Mouse (Mus musculus): ENCODE data around the gene Papolb. TPM values are rescaled to one million over a fixed set of nuclear protein-coding genes. Genes with fewer than 3 reads are reported as not detected.

Papolb gene
- total and polyA plus RNA-seq, 3 experiments = not detected

Other genes starting within 250 kb of the Papolb start
- gene Foxk1, start 128.6 kb downstream of the Papolb start, total RNA-seq (2012; rRNA removed) = 10.9 and 11.3 TPM in 2 replicates
- gene Foxk1, start 128.6 kb downstream of the Papolb start, total RNA-seq (2014; rRNA removed) = 5.3 and 5.6 TPM in 2 replicates
- 20.3 and 23.4 TPM in 2 replicates for gene Foxk1, start 128.6 kb downstream of the Papolb start, polyA plus RNA-seq (2012; ENCODE audit: insufficient read length, low read depth)
- gene Ap5z1, start 66.1 kb downstream of the Papolb start, total RNA-seq (2012; rRNA removed) = 11.3 and 11.8 TPM in 2 replicates
- 3.1 and 4.0 TPM in 2 replicates for gene Ap5z1, start 66.1 kb downstream of the Papolb start, total RNA-seq (2014; rRNA removed)
- gene Ap5z1, start 66.1 kb downstream of the Papolb start, polyA plus RNA-seq (2012; ENCODE audit: insufficient read length, low read depth) = 12.8 and 18.7 TPM in 2 replicates
- not detected in 2 replicates for gene Radil, start 21.0 kb upstream of the Papolb start, total RNA-seq (2012; rRNA removed)
- gene Radil, start 21.0 kb upstream of the Papolb start, total RNA-seq (2014; rRNA removed) = not detected in 2 replicates
- gene Radil, start 21.0 kb upstream of the Papolb start, polyA plus RNA-seq (2012; ENCODE audit: insufficient read length, low read depth) = not detected in 2 replicates
- gene Mmd2, start 78.7 kb upstream of the Papolb start, total RNA-seq (2012; rRNA removed) = not detected in 2 replicates
- gene Mmd2, start 78.7 kb upstream of the Papolb start, total RNA-seq (2014; rRNA removed) = not detected in 2 replicates
- not detected in 2 replicates for gene Mmd2, start 78.7 kb upstream of the Papolb start, polyA plus RNA-seq (2012; ENCODE audit: insufficient read length, low read depth)
- gene Wipi2, start 97.6 kb upstream of the Papolb start, total RNA-seq (2012; rRNA removed) = 34.5 and 38.0 TPM in 2 replicates
- 47.4 and 50.1 TPM in 2 replicates for gene Wipi2, start 97.6 kb upstream of the Papolb start, total RNA-seq (2014; rRNA removed)
- gene Wipi2, start 97.6 kb upstream of the Papolb start, polyA plus RNA-seq (2012; ENCODE audit: insufficient read length, low read depth) = 43.4 and 47.9 TPM in 2 replicates
- not detected in 2 replicates for gene Slc29a4, start 162.4 kb upstream of the Papolb start, total RNA-seq (2012; rRNA removed)
- not detected in 2 replicates for gene Slc29a4, start 162.4 kb upstream of the Papolb start, total RNA-seq (2014; rRNA removed)
- gene Slc29a4, start 162.4 kb upstream of the Papolb start, polyA plus RNA-seq (2012; ENCODE audit: insufficient read length, low read depth) = not detected in 2 replicates

All from CH12.LX (cell line).